Mouse (Mus musculus) inflammation-experienced regulatory T-cells (primary cell): Measurements from ENCODE around the gene Lce1g. TPM values are rescaled to one million over a fixed set of nuclear protein-coding genes. Genes with fewer than 3 reads are reported as not detected.

Source experiments
- polyA plus RNA-seq, 2 experiments: library from polyadenylated mRNA; unstranded; fragments of 100-300 nt; shearing (Covaris generic); gene quantifications; one replicate each; pipeline ENCODE4 v1.2.1; 2017

Lce1g gene
- polyA plus RNA-seq, result not detected

DNA sequence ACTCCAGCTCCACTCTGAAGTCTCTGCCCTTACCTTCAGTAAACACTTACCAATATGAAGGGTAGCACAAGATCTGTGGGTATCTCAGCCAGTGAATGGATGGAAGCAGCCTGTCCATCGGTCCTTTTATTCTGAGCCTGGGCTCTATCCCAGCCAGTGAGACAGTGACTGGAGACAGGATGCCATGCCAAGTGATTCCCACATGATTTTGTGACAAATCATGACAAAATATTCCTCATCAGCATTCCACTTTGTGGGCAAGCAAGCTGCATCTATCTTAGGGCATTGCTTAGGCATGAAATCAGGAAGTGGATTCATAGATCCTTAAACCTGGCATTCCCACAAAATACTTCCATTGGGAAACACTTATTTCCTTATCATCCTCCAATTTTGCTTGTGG lies at the start of gene Lce1g:
Gene Lce1g, minus strand, starts transcription at position 101 of the 400 bp plus-strand sequence.

GRCm38 (mm10) chr3:92790414-92790813 lies 38.3 kb upstream of the Lce1g start, which contains the start of gene Lce1j:
Gene Lce1j, minus strand, starts transcription at chr3:92790514.

DNA sequence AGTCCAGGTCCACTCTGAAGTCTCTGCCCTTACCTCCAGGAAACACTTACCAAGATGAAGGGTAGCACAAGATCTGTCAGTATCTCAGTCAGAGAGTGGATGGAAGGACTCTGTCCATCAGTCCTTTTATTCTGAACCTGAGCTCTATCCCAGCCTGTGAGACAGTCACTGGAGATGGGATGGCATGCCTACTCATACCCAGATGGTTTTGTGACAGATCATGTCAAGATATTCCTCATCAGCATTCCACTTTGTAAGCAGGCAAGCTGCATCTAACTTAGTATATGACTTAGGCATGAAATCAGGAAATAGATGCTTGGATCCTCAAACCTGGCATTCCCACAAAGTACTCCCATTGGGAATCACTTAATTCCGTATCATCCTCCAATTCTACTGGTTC lies 26.7 kb upstream of the Lce1g start, which contains the start of gene Lce1i:
Gene Lce1i, minus strand, starts transcription at position 101 of the 400 bp plus-strand sequence.

GRCm38 (mm10) chr3:92764965-92765364 lies 12.8 kb upstream of the Lce1g start, which contains the start of gene Lce1h:
Gene Lce1h, minus strand, starts transcription at chr3:92765065.

DNA sequence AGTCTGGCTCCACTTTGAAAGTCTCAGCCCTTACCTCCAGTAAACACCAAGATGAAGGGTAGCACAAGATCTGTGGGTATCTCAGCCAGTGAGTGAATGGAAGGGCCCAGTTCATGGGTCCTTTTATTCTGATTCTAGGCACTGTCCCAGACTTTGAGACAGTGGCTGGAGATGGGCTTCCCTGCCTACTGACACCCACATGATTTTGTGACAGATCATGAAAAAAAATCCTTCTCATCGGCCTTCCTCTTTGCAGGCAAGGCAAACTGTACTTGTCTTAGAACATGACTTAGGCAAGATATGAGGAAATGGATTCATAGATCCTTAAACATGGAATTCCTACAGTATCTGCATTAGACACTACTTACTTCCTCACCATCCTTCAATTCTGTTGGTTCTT lies 13.1 kb downstream of the Lce1g start, which contains the start of gene Gm38119:
Gene Gm38119, minus strand, starts transcription at position 101 of the 400 bp plus-strand sequence.

DNA sequence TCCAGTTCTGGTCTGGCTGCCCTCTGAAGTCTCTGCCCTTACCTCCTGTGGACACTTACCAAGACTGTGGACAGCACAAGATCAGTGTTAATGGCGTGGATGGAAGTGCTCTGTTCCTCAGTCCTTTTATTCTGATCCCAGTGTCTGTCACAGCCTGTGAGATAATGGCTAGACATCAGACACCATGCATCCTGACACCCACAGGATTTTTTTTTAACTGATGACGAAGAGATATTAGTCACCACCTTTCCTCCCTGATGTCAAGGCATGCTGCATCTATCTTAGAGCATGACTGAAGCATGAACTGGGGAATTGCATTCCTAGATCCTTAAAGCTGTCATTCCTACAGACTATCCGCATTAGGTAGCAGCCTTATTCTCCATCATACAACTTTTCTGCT lies 31.9 kb downstream of the Lce1g start, which contains the start of gene Lce1f:
Gene Lce1f, minus strand, starts transcription at position 101 of the 400 bp plus-strand sequence.

DNA sequence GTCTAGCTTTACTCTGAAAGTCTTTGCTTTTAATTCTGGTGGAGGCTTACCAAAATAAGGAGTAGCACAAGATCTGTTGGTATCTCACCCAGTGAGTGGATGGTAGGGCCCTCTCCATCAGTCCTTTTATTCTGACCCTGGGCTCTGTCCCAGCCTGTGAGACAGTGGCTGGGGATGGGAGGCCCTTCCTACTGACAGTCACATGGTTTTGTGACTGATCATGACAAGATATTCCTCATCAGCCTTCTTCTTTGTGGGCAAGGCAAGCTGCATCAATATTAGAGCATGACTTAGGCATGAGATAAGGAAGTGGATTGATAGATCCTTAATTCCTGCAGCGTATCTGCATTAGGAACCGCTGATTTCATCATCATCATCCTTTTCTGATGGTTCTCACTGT lies 43.2 kb downstream of the Lce1g start, which contains the start of gene Lce1e:
Gene Lce1e, minus strand, starts transcription at position 101 of the 400 bp plus-strand sequence.

Other genes starting within 250 kb of the Lce1g start
- not detected for gene 2310046K23Rik, start 217.8 kb downstream of the Lce1g start, polyA plus RNA-seq
- not detected for gene Ivl, start 178.6 kb downstream of the Lce1g start, polyA plus RNA-seq
- gene Smcp, start 163.3 kb downstream of the Lce1g start, polyA plus RNA-seq, result not detected
- not detected for gene 2210017I01Rik, start 144.8 kb downstream of the Lce1g start, polyA plus RNA-seq
- not detected for gene Lce6a, start 130.7 kb downstream of the Lce1g start, polyA plus RNA-seq
- not detected for gene Lce1a1, start 104.0 kb downstream of the Lce1g start, polyA plus RNA-seq
- gene Lce1b, start 95.4 kb downstream of the Lce1g start, polyA plus RNA-seq, result not detected
- not detected for gene Lce1a2, start 82.0 kb downstream of the Lce1g start, polyA plus RNA-seq
- gene Lce1c, start 73.1 kb downstream of the Lce1g start, polyA plus RNA-seq, result not detected
- not detected for gene Lce1d, start 65.1 kb downstream of the Lce1g start, polyA plus RNA-seq
- not detected for gene Lce1e, start 43.3 kb downstream of the Lce1g start, polyA plus RNA-seq
- not detected for gene Lce1f, start 32.0 kb downstream of the Lce1g start, polyA plus RNA-seq
- not detected for gene Gm38119, start 13.2 kb downstream of the Lce1g start, polyA plus RNA-seq
- not detected for gene Lce1h, start 12.7 kb upstream of the Lce1g start, polyA plus RNA-seq
- not detected for gene Lce1i, start 26.6 kb upstream of the Lce1g start, polyA plus RNA-seq
- gene Lce1j, start 38.2 kb upstream of the Lce1g start, polyA plus RNA-seq, result not detected
- not detected for gene Lce1k, start 55.6 kb upstream of the Lce1g start, polyA plus RNA-seq
- gene Kprp, start 74.9 kb upstream of the Lce1g start, polyA plus RNA-seq, result not detected
- gene Lce1l, start 98.9 kb upstream of the Lce1g start, polyA plus RNA-seq, result not detected
- under 1 TPM in 1 of 2 experiments, not detected in 1; 0.53 TPM for gene 2310050C09Rik, start 117.9 kb upstream of the Lce1g start, polyA plus RNA-seq
- gene Lce3a, start 173.9 kb upstream of the Lce1g start, polyA plus RNA-seq, result not detected
- not detected for gene Lce3b, start 180.6 kb upstream of the Lce1g start, polyA plus RNA-seq
- gene Lce3c, start 192.1 kb upstream of the Lce1g start, polyA plus RNA-seq, result not detected
- gene Lce3d, start 205.1 kb upstream of the Lce1g start, polyA plus RNA-seq, result under 1 TPM in 1 of 2 experiments, not detected in 1; 0.34 TPM
- not detected for gene Lce3e, start 214.7 kb upstream of the Lce1g start, polyA plus RNA-seq
- gene Lce3f, start 239.9 kb upstream of the Lce1g start, polyA plus RNA-seq, result not detected